Mouse (Mus musculus) liver, embryonic 12.5 days (tissue): Measurements from ENCODE around the gene Mrpl52. TPM values are rescaled to one million over a fixed set of nuclear protein-coding genes. Genes with fewer than 3 reads are reported as not detected.

ENCODE experiments used
- ATAC-seq: fragments of 200-750 bp; cut with Nextera tagmentation; 2 replicates; pipeline ENCODE4 v1.8.0; 2017; ENCODE audit warnings: moderate number of reproducible peaks, mild to moderate bottlenecking, moderate library complexity
- H3K27ac ChIP-seq: fragments of 300-500 bp; sonication (generic); 2 replicates; pipeline ENCODE4 v1.5.1; 2016; ENCODE audit warnings: mild to moderate bottlenecking
- H3K27me3 ChIP-seq: fragments of 300-500 bp; sonication (generic); replicated peaks from 2 replicates; pipeline ENCODE4 v1.6.1; 2016; ENCODE audit warnings: mild to moderate bottlenecking, moderate library complexity
- H3K36me3 ChIP-seq: fragments of 300-500 bp; sonication (generic); 2 replicates; pipeline ENCODE4 v1.6.1; 2016; ENCODE audit warnings: mild to moderate bottlenecking, moderate library complexity
- H3K4me1 ChIP-seq: fragments of 300-500 bp; sonication (generic); 2 replicates; pipeline ENCODE4 v1.6.1; 2016
- H3K4me2 ChIP-seq: fragments of 300-500 bp; sonication (generic); 2 replicates; pipeline ENCODE4 v1.6.1; 2016; ENCODE audit warnings: mild to moderate bottlenecking, moderate library complexity
- H3K4me3 ChIP-seq: fragments of 300-500 bp; sonication (generic); 2 replicates; pipeline ENCODE4 v1.5.1; 2016; ENCODE audit warnings: mild to moderate bottlenecking, moderate library complexity
- H3K9ac ChIP-seq: fragments of 300-500 bp; sonication (generic); 2 replicates; pipeline ENCODE4 v1.6.1; 2016; ENCODE audit warnings: mild to moderate bottlenecking, moderate library complexity
- H3K9me3 ChIP-seq: fragments of 300-500 bp; sonication (generic); replicated peaks from 2 replicates; pipeline ENCODE4 v1.6.1; 2016; ENCODE audit warnings: mild to moderate bottlenecking, moderate library complexity
- WGBS: fragments of 180-500 bp; shearing (Covaris S2); methylation state at CpG from one replicate; pipeline ENCODE4 v1.1.7; 2016; ENCODE audit not compliant: insufficient replicate concordance; 5-methylcytosine and 5-hydroxymethylcytosine counted together
- polyA plus RNA-seq: library from polyadenylated mRNA; unstranded; fragments of >200 nt; fragmentation: Nextera tagmentation; extraction: Ambion mirVana; gene quantifications from 2 replicates; pipeline ENCODE4 v1.2.1, GENCODE M21; 2016

The Mrpl52 gene
- polyA plus RNA-seq, 1 experiment from 2014 or later: 282 TPM

DNA sequence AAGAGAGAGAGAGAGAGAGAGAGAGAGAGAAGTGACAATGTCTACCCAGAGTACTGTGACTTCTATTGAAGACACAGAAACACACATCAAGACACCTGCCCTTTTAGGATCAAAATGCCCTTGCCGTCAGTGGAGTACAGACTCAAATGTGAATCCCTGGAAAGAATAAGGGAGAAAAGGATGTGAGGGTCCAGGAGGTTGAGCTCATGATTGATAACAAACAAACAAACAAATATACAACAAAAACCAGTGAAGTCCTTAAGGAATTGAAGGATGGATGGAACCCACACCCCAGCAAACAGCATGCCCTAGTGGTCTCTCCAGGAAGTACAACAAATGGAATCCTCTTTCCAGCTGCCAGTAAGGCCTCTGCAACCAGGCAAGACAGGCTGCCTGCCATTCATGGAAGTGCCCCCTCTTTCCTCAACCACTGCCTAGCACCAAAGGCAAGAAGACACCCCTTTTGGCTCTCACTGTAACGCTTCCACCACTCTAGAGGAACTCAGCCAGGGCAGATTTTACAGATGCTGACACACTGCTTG, 14.0 kb upstream of the Mrpl52 start:
- no peak overlapping the region for H3K4me3 ChIP-seq
- H3K4me2 ChIP-seq: no peak overlapping the region
- H3K9me3 ChIP-seq: no peaks in the 10 kb centered on the region
- 47% methylated on average over 2 of the region's 2 CpGs for WGBS
- H3K4me1 ChIP-seq: peaks cover 56% of the 10 kb centered on the region
- H3K9ac ChIP-seq: no peak overlapping the region
- no peaks in the 10 kb centered on the region for H3K36me3 ChIP-seq
- ATAC-seq: no peak
- H3K27ac ChIP-seq: no peak overlapping the region
- H3K27me3 ChIP-seq: 0 out of 2 replicates have a peak, but pooled peaks cover 3% of the 10 kb centered on the region

DNA sequence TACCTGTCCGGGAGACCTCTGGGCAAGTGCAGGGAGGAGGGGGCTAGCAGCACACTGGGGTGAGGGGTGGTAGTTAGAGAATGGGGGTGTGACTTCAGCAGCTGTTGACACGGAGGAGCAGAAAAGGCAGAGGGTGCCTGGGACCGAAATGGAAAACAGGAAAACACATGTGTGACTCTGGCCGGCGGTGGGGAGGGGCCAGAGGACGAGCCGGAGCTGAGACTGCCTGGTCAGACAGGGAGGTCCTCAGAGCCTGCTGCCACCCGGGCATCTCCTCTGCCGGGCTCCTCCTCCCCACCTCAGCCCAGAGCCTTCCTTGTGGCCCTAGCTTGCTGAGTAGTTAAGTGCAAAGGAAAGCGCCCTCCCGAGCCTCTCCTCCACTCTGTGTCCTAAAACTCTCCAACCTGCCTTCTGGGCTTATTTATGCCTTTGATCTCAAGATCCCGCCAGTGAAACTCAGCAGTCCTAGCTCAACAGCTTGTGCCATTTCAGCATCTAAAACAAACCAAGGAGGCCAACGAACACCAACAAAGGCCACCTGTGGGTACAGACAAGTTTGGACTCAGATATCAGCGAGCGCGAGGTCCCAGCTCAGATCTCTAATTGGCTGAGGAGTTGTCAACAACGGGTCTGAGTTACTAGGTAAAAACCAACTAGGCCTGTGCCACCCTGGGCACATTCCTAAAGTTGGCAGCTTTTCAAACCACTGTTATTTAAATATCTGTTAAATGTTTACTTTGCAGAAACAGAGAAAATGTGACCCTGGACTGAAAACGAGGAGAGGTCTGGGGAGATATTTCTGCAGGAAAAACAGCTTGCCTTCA, 12.6 kb upstream of the Mrpl52 start:
- H3K4me3 ChIP-seq: no peak overlapping the region
- 19% methylated on average over 18 of the region's 18 CpGs for WGBS
- no peaks in the 10 kb centered on the region for H3K36me3 ChIP-seq
- no peaks in the 10 kb centered on the region for H3K9me3 ChIP-seq
- peak overlapping the region; percentile 51 for H3K4me2 ChIP-seq
- ATAC-seq: no peak
- 0 out of 2 replicates have a peak overlapping the region, but pooled peaks have one; percentile 2 for H3K9ac ChIP-seq
- peaks cover 59% of the 10 kb centered on the region for H3K4me1 ChIP-seq
- H3K27ac ChIP-seq: no peak overlapping the region
- H3K27me3 ChIP-seq: no peaks in the 10 kb centered on the region

DNA sequence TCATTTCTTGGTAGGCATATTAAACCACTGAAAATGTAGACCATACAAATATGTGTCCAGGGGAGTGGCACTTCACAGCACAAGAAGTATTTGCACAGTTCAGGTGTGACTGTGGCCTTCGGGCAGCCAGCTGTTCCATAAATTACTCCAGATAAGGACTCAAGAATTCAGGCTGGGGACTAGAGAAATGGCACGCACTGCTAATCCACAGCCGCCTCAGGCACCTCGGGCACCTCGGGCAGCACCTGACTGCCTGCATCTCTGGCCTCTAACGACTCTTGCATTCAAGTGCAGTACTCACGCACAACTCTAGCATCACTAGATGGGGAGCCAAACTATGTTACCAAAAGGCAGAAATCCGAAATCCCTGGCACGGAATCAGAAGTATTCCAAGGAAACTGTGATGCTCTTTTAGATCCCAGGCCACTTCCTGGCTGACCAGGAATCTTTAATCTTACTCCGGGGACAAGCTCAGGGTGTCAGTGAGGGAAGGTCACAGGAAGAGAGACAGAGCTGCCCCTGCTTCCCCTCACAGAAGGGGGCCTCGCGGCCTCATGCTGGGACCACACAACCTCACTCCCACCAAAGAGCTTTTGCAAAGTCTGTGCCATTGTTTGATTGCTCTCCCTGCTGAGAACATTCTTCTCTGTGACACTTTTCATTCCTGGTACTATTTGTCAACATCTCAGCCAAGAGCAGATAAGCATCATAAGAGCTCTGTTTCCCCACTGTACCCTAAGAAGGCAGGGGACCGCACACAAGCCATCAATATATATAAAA, 11.3 kb upstream of the Mrpl52 start:
- Histone ChIP-seq H3K4me1 (peaks cover 50% of the 10 kb centered on the region), H3K4me3 (no peak overlapping the region), H3K27ac (no peak overlapping the region), H3K9me3 (no peaks in the 10 kb centered on the region), H3K4me2 (no peak overlapping the region), H3K27me3 (no peaks in the 10 kb centered on the region), H3K9ac (no peak overlapping the region), H3K36me3 (no peaks in the 10 kb centered on the region)
- no peak for ATAC-seq
- 39% methylated on average over 13 of the region's 13 CpGs for WGBS

DNA sequence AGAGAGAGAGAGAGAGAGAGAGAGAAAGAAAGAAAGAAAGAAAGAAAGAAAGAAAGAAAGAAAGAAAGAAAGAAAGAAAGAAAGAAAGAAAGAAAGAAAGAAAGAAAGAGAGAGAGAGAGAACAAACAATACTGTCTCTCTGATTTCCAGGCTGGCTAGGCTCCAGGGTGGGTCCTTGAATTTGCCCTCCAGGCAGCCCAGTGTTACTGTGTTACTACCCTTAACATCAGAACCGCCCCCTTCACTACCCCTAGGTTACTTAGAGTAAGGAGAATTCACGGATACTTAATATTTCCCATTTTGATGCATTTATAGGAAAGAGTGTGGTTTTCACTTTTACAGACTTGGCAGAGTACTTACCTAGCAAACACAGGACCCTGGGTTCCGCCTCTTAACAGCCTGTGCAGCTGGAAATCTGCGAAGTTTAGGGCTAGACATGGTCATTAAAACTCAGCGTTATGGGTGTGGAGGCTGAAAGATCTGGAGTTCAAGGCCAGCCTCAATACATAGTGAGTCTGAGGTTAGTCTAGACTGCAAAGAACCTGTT, 10.4 kb upstream of the Mrpl52 start:
- no peaks in the 10 kb centered on the region for H3K9me3 ChIP-seq
- no peak for ATAC-seq
- no peak overlapping the region for H3K27ac ChIP-seq
- no peaks in the 10 kb centered on the region for H3K36me3 ChIP-seq
- peaks cover 44% of the 10 kb centered on the region for H3K4me1 ChIP-seq
- no peaks in the 10 kb centered on the region for H3K27me3 ChIP-seq
- H3K4me3 ChIP-seq: no peak overlapping the region
- WGBS: 52% methylated on average over 5 of the region's 5 CpGs
- H3K9ac ChIP-seq: no peak overlapping the region
- H3K4me2 ChIP-seq: no peak overlapping the region

DNA sequence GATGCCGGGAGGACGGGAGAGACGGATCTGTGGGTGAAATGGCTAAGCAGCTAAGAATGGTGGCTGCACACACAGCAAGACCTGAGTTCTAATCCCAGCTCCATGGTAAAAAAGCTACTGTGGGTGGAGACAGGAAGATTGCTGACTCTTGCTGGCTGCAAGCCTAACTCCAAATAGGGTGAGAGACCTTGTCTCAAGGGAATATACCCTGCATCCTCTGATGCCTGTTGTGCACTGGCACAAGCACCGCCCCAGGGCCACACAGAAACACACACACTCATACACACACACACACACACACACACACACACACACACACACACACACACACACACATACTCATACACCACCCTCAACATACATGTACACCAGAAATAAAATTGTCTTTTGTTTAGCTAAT, 9.9 kb upstream of the Mrpl52 start:
- H3K4me3 ChIP-seq: peak overlapping the region; percentile 52
- H3K4me2 ChIP-seq: peak overlapping the region; percentile 74

DNA sequence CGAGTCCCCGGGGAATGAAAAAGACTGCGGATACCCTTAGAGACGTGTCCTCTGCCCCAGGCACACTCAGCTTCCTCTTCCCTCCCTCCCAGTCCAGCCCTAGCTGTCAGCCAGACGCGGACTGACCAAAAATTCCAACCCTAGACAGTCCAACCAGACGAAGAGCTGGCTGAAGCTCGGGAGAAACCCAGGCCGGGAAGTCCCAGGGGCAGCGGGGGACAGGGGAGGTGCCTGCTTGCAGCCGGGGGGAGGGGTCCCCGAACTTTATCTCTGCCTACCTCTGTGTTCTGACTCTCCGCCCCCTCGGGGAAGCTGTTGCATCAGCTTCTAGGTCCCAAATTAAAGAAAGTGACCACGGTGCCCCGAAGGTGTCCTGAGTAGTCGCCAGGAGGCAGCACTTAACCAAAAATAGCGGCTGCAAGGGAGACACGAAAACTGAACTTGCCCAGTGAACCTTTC, 9.1 kb upstream of the Mrpl52 start, which contains the start of gene Slc7a7:
TSS of gene Slc7a7 (minus strand) at position 158 of the 459 bp plus-strand sequence.
- peak; percentile 69 for ATAC-seq
- Histone ChIP-seq H3K9ac (peak within 1 kb of the TSS; percentile 72), H3K4me3 (peak within 1 kb of the TSS; percentile 52), H3K9me3 (no peaks in the 10 kb centered on the region), H3K4me1 (peaks cover 44% of the 10 kb centered on the region), H3K27ac (peak within 1 kb of the TSS; percentile 67; the same call in 1 of the 2 replicates), H3K36me3 (no peaks in the 10 kb centered on the region), H3K4me2 (peak within 1 kb of the TSS; percentile 74), H3K27me3 (no peaks in the 10 kb centered on the region)
- 6% methylated on average over 19 of the region's 19 CpGs for WGBS

More for the DNA sequence above, 9.9 kb upstream of the Mrpl52 start:
- Histone ChIP-seq H3K4me1 (peaks cover 44% of the 10 kb centered on the region), H3K36me3 (no peaks in the 10 kb centered on the region), H3K27ac (no peak overlapping the region), H3K9ac (peak overlapping the region; percentile 72; the same call in 1 of the 2 replicates), H3K9me3 (no peaks in the 10 kb centered on the region), H3K27me3 (no peaks in the 10 kb centered on the region)
- ATAC-seq: no peak
- WGBS: 59% methylated on average over 4 of the region's 4 CpGs

DNA sequence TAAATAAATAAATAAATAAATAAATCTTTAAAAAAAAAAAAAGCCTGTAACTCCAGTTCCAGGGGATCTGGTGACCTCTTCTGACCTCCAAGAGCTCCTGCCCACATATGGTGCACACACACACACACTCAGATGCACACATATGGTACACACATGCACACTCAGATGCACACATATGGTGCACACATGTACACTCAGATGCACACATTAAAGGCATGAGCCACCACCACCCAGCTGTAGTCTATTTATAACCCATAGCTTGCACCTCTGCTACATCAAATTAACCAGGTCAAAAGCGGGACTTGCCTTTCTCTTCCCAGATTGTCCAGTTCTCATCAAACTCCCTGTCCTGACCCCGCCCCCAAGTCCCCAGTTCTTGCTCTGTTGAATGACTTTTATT, 5.7 kb upstream of the Mrpl52 start:
- H3K4me1 ChIP-seq: peaks cover 43% of the 10 kb centered on the region
- H3K4me3 ChIP-seq: no peak overlapping the region
- H3K4me2 ChIP-seq: no peak overlapping the region
- no peaks in the 10 kb centered on the region for H3K27me3 ChIP-seq
- H3K9me3 ChIP-seq: no peaks in the 10 kb centered on the region
- H3K27ac ChIP-seq: no peak overlapping the region
- H3K36me3 ChIP-seq: no peaks in the 10 kb centered on the region
- WGBS: 76% methylated on average over 2 of the region's 2 CpGs
- no peak for ATAC-seq
- H3K9ac ChIP-seq: no peak overlapping the region

DNA sequence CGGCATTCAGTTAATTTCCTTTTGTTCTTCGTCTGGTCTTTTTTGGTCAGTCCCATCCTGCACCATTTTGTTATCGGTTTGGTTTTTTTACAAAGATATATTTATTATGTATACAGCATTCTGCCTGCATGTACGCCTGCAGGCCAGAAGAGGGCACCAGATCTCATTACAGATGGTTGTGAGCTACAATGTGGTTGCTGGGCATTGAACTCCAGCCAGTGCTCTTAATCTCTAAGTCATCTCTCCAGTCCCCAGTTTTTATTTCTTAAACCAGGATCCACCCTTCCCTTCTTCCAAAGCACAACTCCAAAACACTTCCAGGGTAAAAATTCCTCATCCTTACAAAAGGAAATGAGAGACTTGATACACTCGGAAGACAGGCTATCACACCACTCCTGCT, 3.3 kb upstream of the Mrpl52 start:
- Histone ChIP-seq H3K4me3 (no peak overlapping the region), H3K4me2 (no peak overlapping the region), H3K4me1 (peaks cover 43% of the 10 kb centered on the region), H3K27ac (peak overlapping the region; percentile 59; the same call in 1 of the 2 replicates), H3K27me3 (no peaks in the 10 kb centered on the region), H3K9me3 (no peaks in the 10 kb centered on the region), H3K9ac (no peak overlapping the region), H3K36me3 (peaks cover 3% of the 10 kb centered on the region; the same call in 1 of the 2 replicates)
- 39% methylated on average over 5 of the region's 5 CpGs for WGBS
- no peak for ATAC-seq

DNA sequence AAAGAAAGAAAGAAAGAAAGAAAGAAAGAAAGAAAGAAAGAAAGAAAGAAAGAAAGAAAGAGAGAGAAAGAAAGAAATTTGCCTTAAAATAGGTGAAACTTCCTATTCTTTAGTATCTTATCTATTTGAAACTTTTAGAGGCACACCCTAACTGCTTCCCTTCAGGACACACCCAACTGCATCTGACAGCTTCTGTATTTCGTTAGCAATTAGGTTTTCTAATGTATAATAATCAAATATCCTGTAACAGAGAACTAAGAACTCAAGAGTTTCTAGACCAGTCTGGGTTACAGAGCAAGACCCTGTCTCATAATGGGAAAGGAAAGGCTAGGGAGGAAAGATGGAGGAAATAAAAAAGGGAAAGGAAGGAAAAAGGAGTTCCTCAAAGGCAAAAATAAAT, 2.1 kb upstream of the Mrpl52 start:
- no peak overlapping the region for H3K9ac ChIP-seq
- WGBS: 8% methylated on average over 1 of the region's 1 CpGs
- peak overlapping the region; percentile 86 for H3K4me2 ChIP-seq
- H3K4me1 ChIP-seq: peaks cover 54% of the 10 kb centered on the region
- ATAC-seq: 0 out of 2 replicates have a peak, but pooled peaks have one; percentile 48
- peaks cover 15% of the 10 kb centered on the region for H3K36me3 ChIP-seq
- peaks cover 2% of the 10 kb centered on the region; the same call in 1 of the 2 replicates for H3K27me3 ChIP-seq
- no peak overlapping the region for H3K4me3 ChIP-seq
- peak overlapping the region; percentile 73 for H3K27ac ChIP-seq
- no peaks in the 10 kb centered on the region for H3K9me3 ChIP-seq

DNA sequence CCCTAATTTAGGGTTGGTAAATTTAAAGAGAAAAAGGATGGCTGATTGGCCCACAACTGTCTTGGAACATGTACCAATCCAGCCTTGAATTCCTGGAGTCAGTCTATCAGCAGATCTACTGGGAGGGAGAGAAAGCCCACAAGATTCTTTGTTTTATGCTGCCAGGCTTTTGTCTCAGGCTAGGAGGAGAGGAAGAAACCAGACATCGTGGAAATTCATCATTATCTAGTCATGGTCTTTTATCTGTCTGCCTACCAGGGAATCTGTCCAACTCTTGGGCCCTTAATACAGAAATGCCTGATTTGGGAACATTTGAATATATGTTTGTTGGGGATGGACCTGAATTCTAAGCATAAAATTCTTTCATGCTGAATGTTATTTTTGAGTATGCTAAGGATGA, 1.2 kb upstream of the Mrpl52 start:
- WGBS: 14% methylated on average over 1 of the region's 1 CpGs
- H3K36me3 ChIP-seq: peaks cover 19% of the 10 kb centered on the region
- H3K27me3 ChIP-seq: peaks cover 11% of the 10 kb centered on the region
- peaks cover 63% of the 10 kb centered on the region for H3K4me1 ChIP-seq
- ATAC-seq: no peak
- H3K9me3 ChIP-seq: no peaks in the 10 kb centered on the region
- H3K4me3 ChIP-seq: peak overlapping the region; percentile 86; the same call in 1 of the 2 replicates
- no peak overlapping the region for H3K9ac ChIP-seq
- H3K4me2 ChIP-seq: peak overlapping the region; percentile 86
- H3K27ac ChIP-seq: peak overlapping the region; percentile 73

DNA sequence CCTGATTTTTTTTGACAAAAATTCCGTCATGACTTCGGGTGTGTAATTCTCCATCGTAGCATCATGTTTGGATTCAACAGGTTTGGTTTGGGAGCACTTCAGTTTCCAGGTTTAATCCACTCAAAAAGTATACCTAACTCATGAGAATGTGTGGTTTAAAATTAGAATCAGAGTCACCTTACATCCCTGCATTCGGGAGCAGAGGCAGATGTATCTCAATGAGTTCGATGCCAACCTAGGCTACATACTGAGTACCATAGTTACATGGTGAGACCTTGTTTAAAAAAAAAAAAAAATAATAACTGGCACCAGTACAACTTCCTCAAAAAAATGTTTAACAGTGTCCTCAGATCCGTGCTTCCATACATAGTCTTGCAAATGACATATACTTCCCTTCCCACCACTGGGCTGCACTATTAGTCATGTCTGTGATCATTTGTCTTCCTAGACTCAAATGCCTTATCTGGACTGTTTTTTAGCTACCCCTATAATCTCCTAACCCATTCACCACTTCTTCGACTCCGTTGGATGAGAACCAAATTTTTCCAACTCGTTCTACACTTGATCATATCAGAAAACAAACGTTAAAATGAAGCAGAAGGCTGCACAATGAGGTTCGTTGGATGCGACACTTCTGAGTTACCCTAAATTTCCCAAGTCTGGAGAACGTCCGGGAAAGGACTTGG, 563 bp upstream of the Mrpl52 start:
- H3K27me3 ChIP-seq: peaks cover 17% of the 10 kb centered on the region
- H3K36me3 ChIP-seq: peaks cover 19% of the 10 kb centered on the region
- WGBS: 28% methylated on average over 14 of the region's 14 CpGs
- no peaks in the 10 kb centered on the region for H3K9me3 ChIP-seq
- peak overlapping the region; percentile 86 for H3K4me3 ChIP-seq
- peaks cover 69% of the 10 kb centered on the region for H3K4me1 ChIP-seq
- no peak for ATAC-seq
- H3K27ac ChIP-seq: peak overlapping the region; percentile 88
- peak overlapping the region; percentile 86 for H3K4me2 ChIP-seq
- H3K9ac ChIP-seq: peak overlapping the region; percentile 84
